Mouse (Mus musculus): ENCODE results near the gene Kcnq1. TPM values are rescaled to one million over a fixed set of nuclear protein-coding genes. Genes with fewer than 3 reads are reported as not detected.

Gene Kcnq1
- polyA plus RNA-seq, 1 experiment from 2014 or later = 6.5 TPM

GRCm38 (mm10) chr7:143142680-143143079, 36.5 kb downstream of the Kcnq1 start:
- no peaks in the 10 kb centered on the region for H3K27me3 ChIP-seq
- 89% methylated on average over 2 of the region's 2 CpGs for WGBS
- no peak overlapping the region for H3K9ac ChIP-seq
- ATAC-seq (replicated peaks; ENCODE audit: low FRiP score) = no peak
- no peak overlapping the region for H3K4me2 ChIP-seq
- H3K4me3 ChIP-seq (replicated peaks) = no peak overlapping the region
- H3K27ac ChIP-seq = no peak overlapping the region
- no peaks in the 10 kb centered on the region for H3K36me3 ChIP-seq
- no peaks in the 10 kb centered on the region for H3K9me3 ChIP-seq (replicated peaks)
- H3K4me1 ChIP-seq = peaks cover 7% of the 10 kb centered on the region

GRCm38 (mm10) chr7:143147015-143147414, 40.9 kb downstream of the Kcnq1 start:
- Histone ChIP-seq H3K4me1 (peaks cover 7% of the 10 kb centered on the region), H3K27ac (no peak overlapping the region), H3K9me3 (replicated peaks) (no peaks in the 10 kb centered on the region), H3K27me3 (no peaks in the 10 kb centered on the region), H3K9ac (no peak overlapping the region), H3K4me2 (no peak overlapping the region), H3K4me3 (replicated peaks) (no peak overlapping the region), H3K36me3 (no peaks in the 10 kb centered on the region)
- no peak for ATAC-seq (replicated peaks; ENCODE audit: low FRiP score)
- 71% methylated on average over 5 of the region's 5 CpGs for whole genome bisulfite sequencing

GRCm38 (mm10) chr7:143151171-143151570, 45.0 kb downstream of the Kcnq1 start:
- Histone ChIP-seq H3K27me3 (no peaks in the 10 kb centered on the region), H3K9me3 (replicated peaks) (no peaks in the 10 kb centered on the region), H3K4me1 (peaks cover 23% of the 10 kb centered on the region), H3K36me3 (no peaks in the 10 kb centered on the region), H3K9ac (no peak overlapping the region), H3K27ac (no peak overlapping the region), H3K4me3 (replicated peaks) (no peak overlapping the region), H3K4me2 (no peak overlapping the region)
- WGBS = 3% methylated on average over 2 of the region's 2 CpGs
- no peak for ATAC-seq (replicated peaks; ENCODE audit: low FRiP score)

- Histone ChIP-seq H3K9me3 (replicated peaks) (no peaks in the 10 kb centered on the region), H3K4me1 (peaks cover 20% of the 10 kb centered on the region), H3K9ac (no peak overlapping the region), H3K27me3 (no peaks in the 10 kb centered on the region), H3K27ac (no peak overlapping the region), H3K36me3 (no peaks in the 10 kb centered on the region), H3K4me2 (no peak overlapping the region), H3K4me3 (replicated peaks) (no peak overlapping the region)
- 17% methylated on average over 3 of the region's 3 CpGs for WGBS
- ATAC-seq (replicated peaks; ENCODE audit: low FRiP score) = no peak
These were observed 46.2 kb downstream of the Kcnq1 start for GRCm38 (mm10) chr7:143152350-143152749.

- ATAC-seq (replicated peaks; ENCODE audit: low FRiP score) = peak; percentile 86
- Histone ChIP-seq H3K27me3 (no peaks in the 10 kb centered on the region), H3K4me2 (peak overlapping the region; percentile 66), H3K36me3 (no peaks in the 10 kb centered on the region), H3K4me1 (peaks cover 27% of the 10 kb centered on the region), H3K9me3 (replicated peaks) (no peaks in the 10 kb centered on the region), H3K9ac (peak overlapping the region; percentile 49; the same call in 1 of the 2 replicates), H3K4me3 (replicated peaks) (peak overlapping the region; percentile 31), H3K27ac (peak overlapping the region; percentile 76)
- 4% methylated on average over 18 of the region's 18 CpGs for WGBS
These were observed 47.8 kb downstream of the Kcnq1 start for GRCm38 (mm10) chr7:143153915-143154373.

GRCm38 (mm10) chr7:143154458-143154871, 48.3 kb downstream of the Kcnq1 start:
- peaks cover 32% of the 10 kb centered on the region for H3K4me1 ChIP-seq
- peak; percentile 61 for ATAC-seq (replicated peaks; ENCODE audit: low FRiP score)
- no peaks in the 10 kb centered on the region for H3K9me3 ChIP-seq (replicated peaks)
- peak overlapping the region; percentile 66 for H3K4me2 ChIP-seq
- H3K27ac ChIP-seq = peak overlapping the region; percentile 76
- H3K36me3 ChIP-seq = no peaks in the 10 kb centered on the region
- H3K9ac ChIP-seq = peak overlapping the region; percentile 49; the same call in 1 of the 2 replicates
- WGBS = 23% methylated on average over 19 of the region's 19 CpGs
- H3K4me3 ChIP-seq (replicated peaks) = no peak overlapping the region
- no peaks in the 10 kb centered on the region for H3K27me3 ChIP-seq

GRCm38 (mm10) chr7:143155257-143155656, 49.1 kb downstream of the Kcnq1 start:
- Histone ChIP-seq H3K27ac (peak overlapping the region; percentile 76), H3K36me3 (no peaks in the 10 kb centered on the region), H3K27me3 (no peaks in the 10 kb centered on the region), H3K9ac (no peak overlapping the region), H3K4me3 (replicated peaks) (no peak overlapping the region), H3K4me1 (peaks cover 40% of the 10 kb centered on the region), H3K4me2 (no peak overlapping the region), H3K9me3 (replicated peaks) (no peaks in the 10 kb centered on the region)
- WGBS = 49% methylated on average over 5 of the region's 5 CpGs
- ATAC-seq (replicated peaks; ENCODE audit: low FRiP score) = no peak

GRCm38 (mm10) chr7:143158690-143159425, 52.7 kb downstream of the Kcnq1 start:
- H3K36me3 ChIP-seq = no peaks in the 10 kb centered on the region
- H3K4me2 ChIP-seq = no peak overlapping the region
- H3K4me3 ChIP-seq (replicated peaks) = no peak overlapping the region
- no peaks in the 10 kb centered on the region for H3K27me3 ChIP-seq
- WGBS = 67% methylated on average over 14 of the region's 14 CpGs
- no peak for ATAC-seq (replicated peaks; ENCODE audit: low FRiP score)
- no peak overlapping the region for H3K9ac ChIP-seq
- H3K4me1 ChIP-seq = peaks cover 38% of the 10 kb centered on the region
- H3K27ac ChIP-seq = no peak overlapping the region
- no peaks in the 10 kb centered on the region for H3K9me3 ChIP-seq (replicated peaks)

GRCm38 (mm10) chr7:143159446-143159845, 53.3 kb downstream of the Kcnq1 start:
- Histone ChIP-seq H3K9ac (no peak overlapping the region), H3K27ac (no peak overlapping the region), H3K4me2 (no peak overlapping the region), H3K4me3 (replicated peaks) (no peak overlapping the region), H3K27me3 (no peaks in the 10 kb centered on the region), H3K36me3 (no peaks in the 10 kb centered on the region), H3K4me1 (peaks cover 32% of the 10 kb centered on the region), H3K9me3 (replicated peaks) (no peaks in the 10 kb centered on the region)
- peak; percentile 24; the same call in 1 of the 2 replicates for ATAC-seq (replicated peaks; ENCODE audit: low FRiP score)
- WGBS = 21% methylated on average over 11 of the region's 11 CpGs

- no peaks in the 10 kb centered on the region for H3K36me3 ChIP-seq
- peak; percentile 16; the same call in 1 of the 2 replicates for ATAC-seq (replicated peaks; ENCODE audit: low FRiP score)
- no peak overlapping the region for H3K9ac ChIP-seq
- H3K4me3 ChIP-seq (replicated peaks) = no peak overlapping the region
- no peak overlapping the region for H3K4me2 ChIP-seq
- peaks cover 26% of the 10 kb centered on the region for H3K4me1 ChIP-seq
- H3K9me3 ChIP-seq (replicated peaks) = no peaks in the 10 kb centered on the region
- H3K27me3 ChIP-seq = no peaks in the 10 kb centered on the region
- WGBS = 23% methylated on average over 5 of the region's 5 CpGs
- H3K27ac ChIP-seq = no peak overlapping the region
These were observed 53.9 kb downstream of the Kcnq1 start for GRCm38 (mm10) chr7:143160057-143160456.

GRCm38 (mm10) chr7:143162051-143162450, 55.9 kb downstream of the Kcnq1 start:
- ATAC-seq (replicated peaks; ENCODE audit: low FRiP score) = no peak
- H3K27ac ChIP-seq = no peak overlapping the region
- H3K36me3 ChIP-seq = no peaks in the 10 kb centered on the region
- H3K9ac ChIP-seq = no peak overlapping the region
- no peaks in the 10 kb centered on the region for H3K27me3 ChIP-seq
- WGBS = 66% methylated on average over 3 of the region's 3 CpGs
- no peak overlapping the region for H3K4me3 ChIP-seq (replicated peaks)
- no peaks in the 10 kb centered on the region for H3K9me3 ChIP-seq (replicated peaks)
- H3K4me2 ChIP-seq = no peak overlapping the region
- peaks cover 22% of the 10 kb centered on the region for H3K4me1 ChIP-seq

- Histone ChIP-seq H3K4me1 (peaks cover 13% of the 10 kb centered on the region), H3K27ac (no peak overlapping the region), H3K4me3 (replicated peaks) (no peak overlapping the region), H3K36me3 (no peaks in the 10 kb centered on the region), H3K4me2 (no peak overlapping the region), H3K9me3 (replicated peaks) (no peaks in the 10 kb centered on the region), H3K27me3 (no peaks in the 10 kb centered on the region), H3K9ac (no peak overlapping the region)
- no peak for ATAC-seq (replicated peaks; ENCODE audit: low FRiP score)
These were observed 57.9 kb downstream of the Kcnq1 start for GRCm38 (mm10) chr7:143164074-143164473.
